Mouse (Mus musculus): ENCODE data around the gene Pnpt1.

The Pnpt1 gene

DNA sequence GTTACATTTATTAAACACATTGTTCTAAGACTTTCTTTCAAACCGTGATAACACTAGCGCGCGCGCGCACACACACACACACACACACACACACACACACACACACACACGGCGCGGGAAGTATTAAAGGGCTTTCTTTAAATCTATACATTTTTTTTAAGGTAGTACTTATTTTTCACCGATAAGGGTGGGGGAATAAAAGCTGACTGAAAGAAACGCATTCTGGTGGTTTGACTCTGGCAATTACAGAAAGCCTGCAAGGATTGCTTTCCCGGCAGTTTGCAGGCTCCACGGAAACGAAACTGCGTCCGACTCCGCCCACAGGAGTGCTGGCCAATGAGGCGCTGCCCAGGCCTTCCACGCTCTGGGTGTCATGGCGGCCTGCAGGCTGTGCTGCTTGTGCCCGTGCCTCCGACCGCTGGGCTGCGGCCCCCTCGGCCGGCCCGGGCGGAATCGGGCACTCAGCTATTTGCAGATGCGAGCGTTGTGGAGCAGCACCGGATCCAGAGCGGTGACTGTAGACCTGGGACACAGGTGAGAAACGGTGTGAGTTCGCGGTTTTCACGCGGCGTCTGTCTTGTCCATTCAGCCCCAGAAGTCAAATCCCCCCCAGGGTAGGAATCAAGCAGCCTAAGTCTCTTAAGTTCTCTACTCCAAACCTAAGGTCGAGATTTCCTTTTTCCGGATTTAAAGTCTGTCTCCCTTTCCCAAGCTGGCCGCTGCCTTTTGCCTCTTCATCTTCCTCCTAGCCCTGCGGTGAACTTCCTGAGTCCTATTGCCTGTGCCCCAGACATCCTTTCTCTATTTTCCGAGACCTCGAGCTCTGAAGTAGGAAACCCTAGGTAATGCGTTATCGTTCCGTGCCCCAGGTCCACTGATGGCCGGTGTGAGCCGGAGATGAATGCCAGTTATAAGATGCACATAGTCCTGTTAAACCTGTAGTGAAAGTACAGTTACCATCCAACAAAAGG is at the start of gene Pnpt1:
Gene Pnpt1, plus strand, starts transcription at position 360 of the 971 bp plus-strand sequence.
- DNase-seq (ENCODE audit: low spot score in 2 of 2): peak; percentile 78 to 82

GRCm38 (mm10) chr11:29092403-29092802 is 38.1 kb upstream of the Pnpt1 start:
- no peak for DNase-seq (ENCODE audit: low spot score in 2 of 2)

DNA sequence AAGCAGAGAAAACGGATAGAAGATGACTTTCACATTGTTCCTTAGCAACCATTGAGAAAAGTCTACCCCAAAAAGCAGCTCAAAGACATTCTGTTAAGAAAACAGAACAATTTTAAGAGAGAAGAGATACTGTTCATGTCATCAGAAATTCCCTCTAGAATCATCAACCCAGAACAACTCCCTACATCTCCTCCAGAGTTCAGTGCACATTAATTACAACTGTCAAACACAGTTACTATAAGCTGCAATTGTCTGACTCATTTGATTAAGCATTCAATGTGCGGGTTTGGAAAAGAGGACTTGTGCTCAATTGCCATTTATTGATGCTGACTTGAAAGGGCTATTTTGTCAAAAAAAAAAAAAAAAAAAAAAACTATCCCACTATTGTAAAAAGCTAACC is 31.6 kb upstream of the Pnpt1 start:
- DNase-seq (ENCODE audit: low spot score in 2 of 2): no peak

GRCm38 (mm10) chr11:29129862-29130384 is 621 bp upstream of the Pnpt1 start:
- DNase-seq (ENCODE audit: low spot score in 2 of 2): peak; percentile 1 to 2

- DNase-seq (ENCODE audit: low spot score in 2 of 2): no peak
Measured at GRCm38 (mm10) chr11:29140671-29141070, 10.1 kb downstream of the Pnpt1 start.

DNA sequence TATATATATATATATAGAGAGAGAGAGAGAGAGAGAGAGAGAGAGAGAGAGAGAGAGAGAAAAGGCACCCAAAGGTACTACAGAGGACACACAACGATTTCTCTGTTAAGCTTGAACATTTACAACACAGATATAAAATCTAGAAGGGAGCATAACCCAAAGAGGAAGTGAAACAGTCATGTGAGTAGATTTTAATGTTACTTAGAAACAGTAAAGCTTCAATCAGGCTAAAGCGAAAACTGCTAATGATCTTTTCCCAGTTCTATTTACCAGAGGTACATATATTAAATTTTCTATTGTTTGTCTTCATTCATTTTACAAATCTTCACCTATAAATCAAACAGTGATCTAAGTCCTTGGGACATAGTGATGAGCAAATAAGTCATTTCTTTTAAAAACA is 18.4 kb downstream of the Pnpt1 start:
- no peak for DNase-seq (ENCODE audit: low spot score in 2 of 2)

DNA sequence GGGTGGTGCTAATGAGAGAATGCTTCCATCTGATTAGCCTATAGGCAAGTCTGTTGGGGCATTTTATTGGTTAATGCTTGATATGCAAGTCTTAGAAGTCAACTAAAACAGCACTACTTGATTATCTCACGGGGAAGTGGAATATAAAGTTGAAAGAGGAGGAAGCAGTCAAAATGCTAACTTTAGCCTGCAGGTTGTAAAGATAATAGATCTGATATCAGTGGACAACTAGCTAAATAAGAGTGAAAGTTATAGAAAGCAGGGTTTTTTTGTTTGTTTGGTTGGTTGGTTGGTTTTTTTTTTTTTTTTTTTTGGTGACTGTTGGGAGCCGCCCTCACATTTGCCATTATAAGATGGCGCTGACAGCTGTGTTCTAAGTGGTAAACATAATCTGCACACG is 33.0 kb downstream of the Pnpt1 start:
- DNase-seq (ENCODE audit: low spot score in 2 of 2): no peak

GRCm38 (mm10) chr11:29171959-29172391 is 41.4 kb downstream of the Pnpt1 start:
- peak; percentile 38 to 56 for DNase-seq (ENCODE audit: low spot score in 2 of 2)

- DNase-seq (ENCODE audit: low spot score in 2 of 2): peak; percentile 98 to 99
Measured at GRCm38 (mm10) chr11:29172563-29173124, 42.1 kb downstream of the Pnpt1 start, which contains the start of gene Ppp4r3b. Ppp4r3b (plus strand) TSS chr11:29172890.

DNA sequence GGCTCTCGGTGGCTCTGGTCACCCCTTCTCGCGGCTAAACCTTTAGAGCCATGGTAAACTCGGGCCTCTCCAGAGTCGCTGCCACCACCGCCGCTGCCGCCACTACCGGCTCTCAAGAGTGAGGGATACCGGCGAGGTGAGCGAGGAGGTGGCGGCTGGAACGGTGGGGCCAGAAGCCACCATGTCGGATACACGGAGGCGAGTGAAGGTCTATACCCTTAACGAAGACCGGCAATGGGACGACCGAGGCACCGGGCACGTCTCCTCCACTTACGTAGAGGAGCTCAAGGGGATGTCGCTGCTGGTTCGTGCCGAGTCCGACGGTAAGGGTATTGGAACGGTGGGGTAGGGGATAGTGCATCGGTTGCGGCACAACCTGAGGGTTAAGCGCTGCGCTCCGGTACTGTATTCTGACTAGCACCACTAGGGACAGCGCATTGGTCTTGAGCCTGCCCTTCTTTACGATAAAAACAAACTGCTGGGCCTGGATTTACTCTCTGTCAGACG is 42.6 kb downstream of the Pnpt1 start:
- DNase-seq (ENCODE audit: low spot score in 2 of 2): peak; percentile 71 to 74

- DNase-seq (ENCODE audit: low spot score in 2 of 2): no peak
Measured at GRCm38 (mm10) chr11:29173706-29174436, 43.3 kb downstream of the Pnpt1 start.

DNA sequence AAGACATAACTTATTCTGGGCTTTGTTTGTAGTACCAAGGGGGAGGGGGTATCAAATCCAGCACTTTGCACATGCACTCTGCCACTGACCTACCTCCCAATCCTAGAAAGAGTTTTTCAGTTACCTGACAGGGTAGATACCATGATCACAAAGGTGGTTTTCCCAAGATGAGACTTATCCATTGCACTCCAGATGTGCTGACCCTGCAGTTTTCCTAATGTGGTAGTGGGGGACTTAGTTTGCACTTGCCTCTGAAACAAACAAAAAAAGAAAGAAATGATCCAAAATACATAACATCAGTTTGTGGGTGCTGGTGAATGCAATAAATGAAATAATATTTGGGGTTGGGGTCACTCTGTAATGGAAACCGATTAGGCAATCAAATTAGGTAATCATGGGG is 48.8 kb downstream of the Pnpt1 start:
- no peak for DNase-seq (ENCODE audit: low spot score in 2 of 2)

GRCm38 (mm10) chr11:29180657-29181056 is 50.1 kb downstream of the Pnpt1 start:
- no peak for DNase-seq (ENCODE audit: low spot score in 2 of 2)

DNA sequence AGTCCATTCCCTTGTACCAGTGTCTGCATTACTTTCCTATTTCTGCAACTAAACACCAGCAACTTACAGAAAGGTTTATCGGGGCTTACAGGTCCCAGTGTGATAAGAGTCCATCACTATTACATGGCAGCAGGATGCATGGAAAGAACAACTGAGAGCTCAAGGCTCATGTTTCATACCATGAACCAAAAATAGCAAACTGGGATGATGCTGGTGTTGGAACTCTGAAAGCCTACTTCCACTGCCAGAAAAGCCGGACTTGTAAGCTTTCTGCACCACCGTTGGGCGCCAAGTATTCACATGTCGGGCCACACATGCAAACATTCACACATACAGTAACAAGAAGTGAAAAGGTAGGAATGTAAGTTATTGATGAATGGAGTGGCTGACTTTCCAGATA is 51.2 kb downstream of the Pnpt1 start:
- no peak for DNase-seq (ENCODE audit: low spot score in 2 of 2)

DNA sequence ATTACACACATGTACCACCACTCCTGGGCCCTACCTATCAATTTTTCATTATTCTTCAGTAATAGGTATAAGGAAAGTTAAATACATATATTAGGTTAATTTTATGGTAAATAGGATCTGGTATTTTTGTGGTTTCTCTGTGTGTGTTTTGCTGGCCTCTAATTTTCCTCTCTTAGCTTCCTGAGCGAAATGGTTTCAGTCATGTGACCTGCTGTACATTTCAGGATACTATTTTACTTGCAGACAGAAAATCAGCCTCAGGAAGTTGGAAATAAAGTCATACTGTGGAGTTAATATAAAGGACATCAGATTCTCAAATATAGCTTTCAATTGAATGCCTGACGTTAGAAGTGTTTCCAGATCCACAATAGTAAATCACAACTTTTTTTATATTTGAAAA is 58.4 kb downstream of the Pnpt1 start:
- no peak for DNase-seq (ENCODE audit: low spot score in 2 of 2)

GRCm38 (mm10) chr11:29203653-29204052 is 73.1 kb downstream of the Pnpt1 start:
- DNase-seq (ENCODE audit: low spot score in 2 of 2): no peak

GRCm38 (mm10) chr11:29209774-29210173 is 79.2 kb downstream of the Pnpt1 start:
- no peak for DNase-seq (ENCODE audit: low spot score in 2 of 2)

Measured in natural killer cell, adult 2 months (primary cell).